9 mouse cellular contexts compared by ENCODE assay signal in the genomic region with DNA sequence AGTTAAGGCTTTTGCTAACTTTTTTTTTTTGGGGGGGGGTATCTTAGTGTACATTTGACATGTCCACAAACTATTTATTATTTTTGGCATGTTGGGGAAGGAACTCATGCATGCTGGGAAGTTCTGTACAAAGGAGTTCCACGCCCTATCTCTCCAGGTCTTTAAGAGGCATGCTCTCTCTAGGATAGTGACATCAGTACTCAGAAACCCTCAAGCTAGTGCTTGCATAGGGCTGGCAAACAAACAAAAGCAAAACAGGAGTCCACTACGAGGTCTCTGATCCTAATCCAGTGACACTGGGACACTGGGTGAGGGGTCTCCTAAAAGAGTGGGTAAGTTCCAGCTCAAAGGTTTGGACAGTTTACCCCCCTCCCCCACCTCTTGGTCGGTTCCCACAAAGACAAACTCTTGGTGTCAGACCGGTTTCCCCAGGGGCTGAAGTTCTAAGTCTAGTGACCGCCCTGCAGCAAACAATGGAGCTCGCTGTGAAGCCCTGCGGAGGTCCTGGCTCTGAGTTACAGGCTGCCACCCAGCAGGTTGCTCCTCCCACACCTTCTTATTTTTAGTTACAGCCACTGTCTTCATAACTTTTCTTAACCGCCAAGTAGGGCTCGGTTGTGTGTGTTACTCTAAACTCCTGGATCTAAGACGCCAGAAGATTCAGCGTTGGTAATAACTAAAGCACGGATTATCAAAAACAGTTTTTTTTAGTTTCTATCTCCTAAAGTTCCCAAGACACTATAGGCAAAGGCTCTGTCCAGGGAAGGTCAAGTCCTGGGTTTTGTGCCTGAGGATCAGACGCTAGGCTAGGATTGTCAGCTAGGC. TPM values are rescaled to one million over a fixed set of nuclear protein-coding genes. Genes with fewer than 3 reads are reported as not detected.
DNase-seq lines count a peak whose midpoint lies in the region; ATAC-seq and TF ChIP-seq lines count a peak whose summit lies in the region.
"Had no signal": no experiment of that assay in that cellular context is flagged by ENCODE, and none has a peak within 500 bp of the region (broad histone marks: within the 10 kb centered on the region; RNA-seq: fewer than 3 reads in every experiment).

No protein-coding gene starts in this region.

- no peak for TF ChIP-seq EP300 in liver, postnatal 0 days (IDR thresholded peaks at IDR 0.05; ENCODE audit: low read depth)

- WGBS in intestine, embryonic 16.5 days: 10% methylated on average over 13 of the region's 13 CpGs
- WGBS in liver, postnatal 0 days (ENCODE audit: insufficient replicate concordance): 7% methylated on average over 13 of the region's 13 CpGs
- 12% methylated on average over 13 of the region's 13 CpGs for WGBS in neural tube, embryonic 13.5 days

- H3K9ac ChIP-seq in intestine, embryonic 16.5 days (ENCODE audit: low read depth, low read length): peak overlapping the region; percentile 83
- H3K9ac ChIP-seq in liver, postnatal 0 days (replicated peaks): peak overlapping the region; percentile 82
- H3K9ac ChIP-seq in neural tube, embryonic 13.5 days: peak overlapping the region; percentile 89

- peaks cover 10% of the 10 kb centered on the region for H3K4me1 ChIP-seq in intestine, embryonic 16.5 days (ENCODE audit: control insufficient read depth, insufficient read depth, low read length)
- H3K4me1 ChIP-seq in liver, postnatal 0 days (ENCODE audit: insufficient read depth): peaks cover 22% of the 10 kb centered on the region
- peaks cover 29% of the 10 kb centered on the region for H3K4me1 ChIP-seq in neural tube, embryonic 13.5 days (replicated peaks)

- DNase-seq in layer of hippocampus, adult 2 months (ENCODE audit: low spot score in 2 of 2): no peak
- no peak for DNase-seq in layer of hippocampus, postnatal 14 days (ENCODE audit: low spot score in 2 of 2)
- DNase-seq in embryo, embryonic 10 days (ENCODE audit: low spot score): peak; percentile 56
- DNase-seq in heart, adult 11 months: peak; percentile 98
- peak; percentile 68 for DNase-seq in liver, postnatal 0 days
- peak; percentile 45 for DNase-seq in urinary bladder, postnatal 25 days (ENCODE audit: low spot score)

- no peaks in the 10 kb centered on the region for H3K27me3 ChIP-seq in intestine, embryonic 16.5 days (replicated peaks; ENCODE audit: control insufficient read depth, insufficient read depth, low read length)
- no peaks in the 10 kb centered on the region for H3K27me3 ChIP-seq in liver, postnatal 0 days (ENCODE audit: insufficient read depth, low read length)
- no peaks in the 10 kb centered on the region for H3K27me3 ChIP-seq in neural tube, embryonic 13.5 days
- H3K27me3 ChIP-seq: Patski had no signal

- H3K4me3 ChIP-seq in layer of hippocampus, adult 2 months: peak overlapping the region; percentile 99
- H3K4me3 ChIP-seq in intestine, embryonic 16.5 days (ENCODE audit: low read length): peak overlapping the region; percentile 81
- peak overlapping the region; percentile 77 for H3K4me3 ChIP-seq in liver, postnatal 0 days (ENCODE audit: low read depth, low read length)
- peak overlapping the region; percentile 76 for H3K4me3 ChIP-seq in neural tube, embryonic 13.5 days

- TF ChIP-seq CTCF in layer of hippocampus, adult 2 months (conservative IDR thresholded peaks at IDR 0.05): no peak
- no peak for TF ChIP-seq CTCF in liver, postnatal 0 days (IDR thresholded peaks at IDR 0.05; ENCODE audit: low read depth)

- peak overlapping the region; percentile 73 for H3K4me2 ChIP-seq in intestine, embryonic 16.5 days (ENCODE audit: low read depth, low read length)
- H3K4me2 ChIP-seq in liver, postnatal 0 days (ENCODE audit: low read depth, low read length): peak overlapping the region; percentile 86
- peak overlapping the region; percentile 76 for H3K4me2 ChIP-seq in neural tube, embryonic 13.5 days

- H3K27ac ChIP-seq in layer of hippocampus, adult 2 months: peak overlapping the region; percentile 93
- H3K27ac ChIP-seq in intestine, embryonic 16.5 days (ENCODE audit: low read length): peak overlapping the region; percentile 95
- peak overlapping the region; percentile 96 for H3K27ac ChIP-seq in liver, postnatal 0 days (ENCODE audit: low read depth)
- H3K27ac ChIP-seq in neural tube, embryonic 13.5 days (replicated peaks): peak overlapping the region; percentile 89

- no peaks in the 10 kb centered on the region for H3K36me3 ChIP-seq in intestine, embryonic 16.5 days (ENCODE audit: control insufficient read depth, insufficient read depth, low read length)
- no peaks in the 10 kb centered on the region; the same call in 1 of the 2 replicates for H3K36me3 ChIP-seq in liver, postnatal 0 days (replicated peaks; ENCODE audit: insufficient read depth, low read length)
- no peaks in the 10 kb centered on the region for H3K36me3 ChIP-seq in neural tube, embryonic 13.5 days

- H3K9me3 ChIP-seq in intestine, embryonic 16.5 days (ENCODE audit: control insufficient read depth, low read length): no peaks in the 10 kb centered on the region
- no peaks in the 10 kb centered on the region for H3K9me3 ChIP-seq in liver, postnatal 0 days (ENCODE audit: low read length)
- H3K9me3 ChIP-seq in neural tube, embryonic 13.5 days: no peaks in the 10 kb centered on the region

- peak; percentile 68 for ATAC-seq in intestine, embryonic 16.5 days
- ATAC-seq in liver, postnatal 0 days: peak; percentile 28
- no peak for ATAC-seq in neural tube, embryonic 13.5 days (ENCODE audit: low read depth)

RNA-seq across cellular contexts. Expression of gene Serinc5, which starts 1.2 kb away (rescaled TPM):
- total RNA-seq in layer of hippocampus, adult 2 months (2021): 10 to 100 TPM; 67.1 to 72.1 TPM
- total RNA-seq in layer of hippocampus, postnatal 14 days (2021): 10 to 100 TPM; 70.0 to 72.2 TPM
- 18.0 and 18.9 TPM in 2 replicates for polyA plus RNA-seq in intestine, embryonic 16.5 days (2015; fragmentation: Nextera tagmentation; extraction: Ambion mirVana)
- polyA plus RNA-seq in liver, postnatal 0 days (2015; fragmentation: Nextera tagmentation; extraction: Ambion mirVana): 9.3 and 12.2 TPM in 2 replicates
- polyA plus RNA-seq in neural tube, embryonic 13.5 days (2015; fragmentation: Nextera tagmentation; extraction: Ambion mirVana): 19.9 and 20.8 TPM in 2 replicates

RNA-seq across cellular contexts. Expression of gene Spz1, which starts 33.7 kb away (rescaled TPM):
- not detected for total RNA-seq in layer of hippocampus, adult 2 months (2021)
- not detected for total RNA-seq in layer of hippocampus, postnatal 14 days (2021)
- polyA plus RNA-seq in intestine, embryonic 16.5 days (2015; fragmentation: Nextera tagmentation; extraction: Ambion mirVana): not detected in 2 replicates
- polyA plus RNA-seq in liver, postnatal 0 days (2015; fragmentation: Nextera tagmentation; extraction: Ambion mirVana): not detected in 2 replicates
- not detected in 2 replicates for polyA plus RNA-seq in neural tube, embryonic 13.5 days (2015; fragmentation: Nextera tagmentation; extraction: Ambion mirVana)
- polyA plus RNA-seq: Patski had no signal

Comparison
In these comparisons a context has a peak if more than half of its experiments do, and no peak if none do; other contexts are left out.
1. DNase-seq: peak in embryo, embryonic 10 days (single experiment), heart, adult 11 months (single experiment), liver, postnatal 0 days (single experiment) and urinary bladder, postnatal 25 days (single experiment); none in layer of hippocampus, adult 2 months (0 of 2) and layer of hippocampus, postnatal 14 days (0 of 2).
2. Peak in every context shown above with its lines, with median percentiles within 50 percentile points of each other: H3K27ac ChIP-seq, H3K4me3 ChIP-seq, H3K4me2 ChIP-seq and H3K9ac ChIP-seq.